In genomic region chr13:12386286-12386685, GRCm38 (mm10) we compare ENCODE assay signal across 9 mouse cellular contexts. TPM values are rescaled to one million over a fixed set of nuclear protein-coding genes. Genes with fewer than 3 reads are reported as not detected.
DNase-seq lines count a peak whose midpoint lies in the region; ATAC-seq and TF ChIP-seq lines count a peak whose summit lies in the region.
"Had no signal": no experiment of that assay in that cellular context is flagged by ENCODE, and none has a peak within 500 bp of the region (broad histone marks: within the 10 kb centered on the region; RNA-seq: fewer than 3 reads in every experiment).

No protein-coding gene starts in this region.

- no peaks in the 10 kb centered on the region for H3K27me3 ChIP-seq in kidney, adult 2 months (replicated peaks; ENCODE audit: control insufficient read depth, insufficient read depth, low read length)
- no peaks in the 10 kb centered on the region for H3K27me3 ChIP-seq in kidney, embryonic 15.5 days
- H3K27me3 ChIP-seq in thymus, adult 2 months (ENCODE audit: control insufficient read depth, insufficient read depth, low read length) = no peaks in the 10 kb centered on the region
- H3K27me3 ChIP-seq: lung, embryonic 15.5 days had no signal

- peak; percentile 20 for DNase-seq in kidney, adult 2 months
- peak; percentile 24 for DNase-seq in thymus, adult 2 months
- no peak for DNase-seq in thymus, adult 18-20 months
- DNase-seq in retina, embryonic 14.5 days (ENCODE audit: low spot score) = peak; percentile 75
- no peak for DNase-seq in right cerebral cortex, postnatal 25 days

- H3K9me3 ChIP-seq in kidney, embryonic 15.5 days (replicated peaks) = no peaks in the 10 kb centered on the region
- H3K9me3 ChIP-seq: lung, embryonic 15.5 days had no signal

- ATAC-seq in kidney, embryonic 15.5 days (replicated peaks; ENCODE audit: low FRiP score) = no peak
- peak; percentile 83 for ATAC-seq in common myeloid progenitor, adult 5-6 weeks (replicated peaks; ENCODE audit: low read depth, poor library complexity, severe bottlenecking)

- TF ChIP-seq POLR2A in kidney, adult 2 months (IDR thresholded peaks at IDR 0.05; ENCODE audit: low read depth, low read length) = no peak
- TF ChIP-seq POLR2A in thymus, adult 2 months (IDR thresholded peaks at IDR 0.05; ENCODE audit: control insufficient read depth, extremely low read depth, insufficient read depth, low read length, poor library complexity) = no peak

- no peaks in the 10 kb centered on the region for H3K36me3 ChIP-seq in kidney, adult 2 months (ENCODE audit: control insufficient read depth, insufficient read depth, low read length)
- H3K36me3 ChIP-seq in kidney, embryonic 15.5 days = no peaks in the 10 kb centered on the region
- no peaks in the 10 kb centered on the region for H3K36me3 ChIP-seq in thymus, adult 2 months (ENCODE audit: control insufficient read depth, insufficient read depth, low read length)
- H3K36me3 ChIP-seq: lung, embryonic 15.5 days had no signal

- H3K4me1 ChIP-seq in kidney, adult 2 months (ENCODE audit: control insufficient read depth, insufficient read depth, low read length) = no peaks in the 10 kb centered on the region
- no peaks in the 10 kb centered on the region for H3K4me1 ChIP-seq in kidney, embryonic 15.5 days
- H3K4me1 ChIP-seq in thymus, adult 2 months (replicated peaks; ENCODE audit: control insufficient read depth, insufficient read depth, low read length) = no peaks in the 10 kb centered on the region
- H3K4me1 ChIP-seq: lung, embryonic 15.5 days had no signal

- H3K9ac ChIP-seq in kidney, embryonic 15.5 days = no peak overlapping the region
- H3K9ac ChIP-seq: lung, embryonic 15.5 days had no signal

- H3K4me3 ChIP-seq in kidney, adult 2 months (ENCODE audit: insufficient read depth, low read depth, low read length) = no peak overlapping the region
- no peak overlapping the region for H3K4me3 ChIP-seq in kidney, embryonic 15.5 days (replicated peaks)
- H3K4me3 ChIP-seq in thymus, adult 2 months (ENCODE audit: control insufficient read depth, insufficient read depth, low read length) = no peak overlapping the region
- H3K4me3 ChIP-seq: erythroblast, embryonic 14.5 days; lung, embryonic 15.5 days had no signal

- no peak overlapping the region for H3K4me2 ChIP-seq in kidney, embryonic 15.5 days
- H3K4me2 ChIP-seq: lung, embryonic 15.5 days had no signal

- no peak overlapping the region for H3K27ac ChIP-seq in kidney, adult 2 months (ENCODE audit: insufficient read depth, low read depth, low read length)
- no peak overlapping the region for H3K27ac ChIP-seq in kidney, embryonic 15.5 days
- H3K27ac ChIP-seq in thymus, adult 2 months (ENCODE audit: control insufficient read depth, insufficient read depth, low read length) = no peak overlapping the region
- H3K27ac ChIP-seq: lung, embryonic 15.5 days had no signal

- 0 out of 2 replicates have a peak, but pooled peaks have one; percentile 20 for TF ChIP-seq CTCF in kidney, adult 2 months (conservative IDR thresholded peaks at IDR 0.05; ENCODE audit: insufficient read depth, insufficient read length, low read depth, low read length)
- no peak for TF ChIP-seq CTCF in thymus, adult 2 months (IDR thresholded peaks at IDR 0.05; ENCODE audit: borderline replicate concordance, control insufficient read depth, extremely low read depth, insufficient read depth, low read length, poor library complexity)

RNA-seq across cellular contexts. Expression of gene Heatr1, which starts 8.5 kb away (rescaled TPM):
- polyA plus RNA-seq in kidney, adult 2 months (2012; rRNA removed) = 16.0 and 19.5 TPM in 2 replicates
- polyA plus RNA-seq in kidney, embryonic 15.5 days (2015; fragmentation: Nextera tagmentation; extraction: Ambion mirVana) = 21.3 and 22.0 TPM in 2 replicates
- 66.3 and 93.2 TPM in 2 replicates for polyA plus RNA-seq in thymus, adult 2 months (2012; rRNA removed)
- 119 and 120 TPM in 2 replicates for total RNA-seq in common myeloid progenitor, adult 5-6 weeks (2017)

RNA-seq across cellular contexts. Expression of gene Actn2, which starts 45.7 kb away (rescaled TPM):
- 2.3 and 25.0 TPM in 2 replicates for polyA plus RNA-seq in kidney, adult 2 months (2012; rRNA removed)
- 21.0 and 36.4 TPM in 2 replicates for polyA plus RNA-seq in kidney, embryonic 15.5 days (2015; fragmentation: Nextera tagmentation; extraction: Ambion mirVana)
- 19.2 and 93.2 TPM in 2 replicates for polyA plus RNA-seq in thymus, adult 2 months (2012; rRNA removed)
- not detected in 2 replicates for total RNA-seq in common myeloid progenitor, adult 5-6 weeks (2017)
- polyA plus RNA-seq: erythroblast, embryonic 14.5 days had no signal

Comparison
In these comparisons a context has a peak if more than half of its experiments do, and no peak if none do; other contexts are left out.
1. DNase-seq: peak in kidney, adult 2 months (single experiment), thymus, adult 2 months (single experiment) and retina, embryonic 14.5 days (single experiment); none in thymus, adult 18-20 months (0 of 2) and right cerebral cortex, postnatal 25 days (single experiment).